Mouse (Mus musculus): ENCODE data around the gene Hspb6. TPM values are rescaled to one million over a fixed set of nuclear protein-coding genes. Genes with fewer than 3 reads are reported as not detected.

Hspb6 gene
- polyA plus RNA-seq, 1 experiment from 2014 or later = 12.1 TPM

DNA sequence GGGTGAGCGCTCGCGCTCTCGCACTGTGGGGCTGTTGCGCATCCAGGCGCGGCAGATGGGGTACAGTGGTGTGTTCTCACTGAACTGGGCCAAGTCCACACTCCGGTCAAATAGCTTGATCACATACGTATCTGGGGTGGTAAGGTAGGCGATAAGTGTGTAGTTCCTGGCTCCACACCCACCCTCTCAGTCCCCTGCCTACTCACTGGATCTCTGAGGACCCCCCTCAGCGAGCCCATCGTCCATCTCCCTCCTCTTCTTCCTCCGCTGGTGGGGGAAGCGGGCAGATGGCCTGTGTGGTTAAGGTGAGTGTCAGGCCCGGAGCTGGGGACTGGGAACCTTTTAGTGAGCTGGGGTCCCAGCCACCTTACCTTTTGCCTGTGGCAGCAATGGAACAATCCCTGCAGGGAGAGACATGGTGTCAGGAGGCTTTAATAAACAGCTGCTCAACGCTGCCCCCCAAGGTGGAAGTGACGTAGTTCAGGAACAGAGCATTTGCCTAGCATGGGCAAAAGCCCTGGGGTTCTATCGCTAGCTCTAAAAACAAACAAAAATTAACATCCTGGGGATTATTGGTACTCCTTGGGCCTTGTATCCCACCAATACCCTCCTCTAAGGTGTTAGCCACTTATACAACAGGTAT lies 5.0 kb downstream of the Hspb6 start:
- no peaks in the 10 kb centered on the region for H3K27me3 ChIP-seq
- no peak overlapping the region for H3K27ac ChIP-seq
- no peak overlapping the region for H3K9ac ChIP-seq
- H3K36me3 ChIP-seq (ENCODE audit: poor library complexity, severe bottlenecking) = peaks cover 42% of the 10 kb centered on the region
- ATAC-seq = no peak
- H3K4me1 ChIP-seq = peaks cover 35% of the 10 kb centered on the region
- H3K4me2 ChIP-seq = no peak overlapping the region
- WGBS = 89% methylated on average over 18 of the region's 18 CpGs
- no peaks in the 10 kb centered on the region for H3K9me3 ChIP-seq (replicated peaks)
- no peak overlapping the region for H3K4me3 ChIP-seq

GRCm38 (mm10) chr7:30557901-30558514 lies 6.0 kb downstream of the Hspb6 start:
- Histone ChIP-seq H3K27ac (no peak overlapping the region), H3K4me1 (peaks cover 34% of the 10 kb centered on the region), H3K9me3 (replicated peaks) (no peaks in the 10 kb centered on the region), H3K9ac (peak overlapping the region; percentile 83; the same call in 1 of the 2 replicates), H3K27me3 (no peaks in the 10 kb centered on the region), H3K36me3 (ENCODE audit: poor library complexity, severe bottlenecking) (peaks cover 42% of the 10 kb centered on the region), H3K4me3 (peak overlapping the region; percentile 70), H3K4me2 (peak overlapping the region; percentile 97)
- no peak for ATAC-seq
- 90% methylated on average over 13 of the region's 13 CpGs for WGBS

GRCm38 (mm10) chr7:30558656-30559442 lies 6.9 kb downstream of the Hspb6 start:
- Histone ChIP-seq H3K9ac (peak overlapping the region; percentile 83), H3K27ac (peak overlapping the region; percentile 16; the same call in 1 of the 2 replicates), H3K27me3 (no peaks in the 10 kb centered on the region), H3K36me3 (ENCODE audit: poor library complexity, severe bottlenecking) (peaks cover 40% of the 10 kb centered on the region), H3K4me2 (peak overlapping the region; percentile 97), H3K9me3 (replicated peaks) (no peaks in the 10 kb centered on the region), H3K4me3 (peak overlapping the region; percentile 70), H3K4me1 (peaks cover 29% of the 10 kb centered on the region)
- ATAC-seq = peak; percentile 0; the same call in 1 of the 2 replicates
- WGBS = 18% methylated on average over 12 of the region's 12 CpGs

GRCm38 (mm10) chr7:30559443-30559954 lies 7.5 kb downstream of the Hspb6 start, which contains the start of gene Lin37:
Gene Lin37, minus strand, starts transcription at chr7:30559838.
- 1% methylated on average over 20 of the region's 20 CpGs for WGBS

DNA sequence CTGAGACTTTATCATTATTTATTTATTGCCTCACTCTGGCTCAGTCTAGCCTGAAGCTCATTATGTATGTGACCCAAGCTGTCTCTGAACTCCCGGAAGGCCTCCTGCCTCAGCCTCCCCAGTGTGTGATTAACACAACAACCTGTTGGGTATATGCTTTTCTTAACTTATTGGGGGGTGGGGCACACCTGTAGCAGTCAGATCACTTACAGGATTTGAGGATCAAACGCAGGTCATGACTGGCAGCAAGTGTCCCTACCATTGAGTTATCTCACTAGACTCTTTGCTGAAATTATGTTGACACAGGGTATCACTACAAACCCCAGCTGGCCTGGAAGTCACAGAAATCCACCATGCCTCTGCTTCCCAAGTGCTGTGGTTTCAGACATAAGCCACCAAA lies 8.3 kb downstream of the Hspb6 start:
- H3K36me3 ChIP-seq (ENCODE audit: poor library complexity, severe bottlenecking) = peaks cover 34% of the 10 kb centered on the region
- H3K27me3 ChIP-seq = no peaks in the 10 kb centered on the region
- H3K4me3 ChIP-seq = no peak overlapping the region
- WGBS = 56% methylated on average over 2 of the region's 2 CpGs
- no peaks in the 10 kb centered on the region for H3K9me3 ChIP-seq (replicated peaks)
- H3K4me1 ChIP-seq = peaks cover 37% of the 10 kb centered on the region
- H3K27ac ChIP-seq = peak overlapping the region; percentile 31; the same call in 1 of the 2 replicates
- ATAC-seq = no peak
- peak overlapping the region; percentile 97 for H3K4me2 ChIP-seq
- no peak overlapping the region for H3K9ac ChIP-seq

More at GRCm38 (mm10) chr7:30559443-30559954, 7.5 kb downstream of the Hspb6 start, which contains the start of gene Lin37:
- Histone ChIP-seq H3K9ac (peak within 1 kb of the TSS; percentile 83), H3K9me3 (replicated peaks) (no peaks in the 10 kb centered on the region), H3K27ac (peak within 1 kb of the TSS; percentile 31), H3K4me1 (peaks cover 36% of the 10 kb centered on the region), H3K36me3 (ENCODE audit: poor library complexity, severe bottlenecking) (peaks cover 34% of the 10 kb centered on the region), H3K27me3 (no peaks in the 10 kb centered on the region), H3K4me2 (peak within 1 kb of the TSS; percentile 97), H3K4me3 (peak within 1 kb of the TSS; percentile 70)
- peak; percentile 88 for ATAC-seq

GRCm38 (mm10) chr7:30562526-30563116 lies 10.6 kb downstream of the Hspb6 start:
- peak overlapping the region; percentile 75 for H3K4me3 ChIP-seq
- H3K27ac ChIP-seq = peak overlapping the region; percentile 63
- no peaks in the 10 kb centered on the region for H3K27me3 ChIP-seq
- H3K4me2 ChIP-seq = peak overlapping the region; percentile 89
- H3K4me1 ChIP-seq = peaks cover 37% of the 10 kb centered on the region
- peak overlapping the region; percentile 85 for H3K9ac ChIP-seq
- peaks cover 34% of the 10 kb centered on the region for H3K36me3 ChIP-seq (ENCODE audit: poor library complexity, severe bottlenecking)
- ATAC-seq = peak; percentile 19; the same call in 1 of the 2 replicates
- H3K9me3 ChIP-seq (replicated peaks) = no peaks in the 10 kb centered on the region
- 2% methylated on average over 27 of the region's 27 CpGs for WGBS

GRCm38 (mm10) chr7:30563117-30563905 lies 11.3 kb downstream of the Hspb6 start, which contains the start of the genes U2af1l4, Gm49396 and Psenen:
Gene U2af1l4, plus strand, starts transcription at chr7:30563301.
Gene Gm49396, plus strand, starts transcription at chr7:30563344.
Gene Psenen, minus strand, starts transcription at chr7:30563627.
- Histone ChIP-seq H3K9ac (peak within 1 kb of the TSS; percentile 85), H3K36me3 (ENCODE audit: poor library complexity, severe bottlenecking) (peaks cover 36% of the 10 kb centered on the region), H3K27me3 (no peaks in the 10 kb centered on the region), H3K4me1 (peaks cover 32% of the 10 kb centered on the region), H3K9me3 (replicated peaks) (no peaks in the 10 kb centered on the region), H3K4me2 (peak within 1 kb of the TSS; percentile 89), H3K27ac (peak within 1 kb of the TSS; percentile 85), H3K4me3 (peak within 1 kb of the TSS; percentile 75)
- peak; percentile 87 for ATAC-seq
- under 1% methylated on average over 44 of the region's 45 CpGs for WGBS

DNA sequence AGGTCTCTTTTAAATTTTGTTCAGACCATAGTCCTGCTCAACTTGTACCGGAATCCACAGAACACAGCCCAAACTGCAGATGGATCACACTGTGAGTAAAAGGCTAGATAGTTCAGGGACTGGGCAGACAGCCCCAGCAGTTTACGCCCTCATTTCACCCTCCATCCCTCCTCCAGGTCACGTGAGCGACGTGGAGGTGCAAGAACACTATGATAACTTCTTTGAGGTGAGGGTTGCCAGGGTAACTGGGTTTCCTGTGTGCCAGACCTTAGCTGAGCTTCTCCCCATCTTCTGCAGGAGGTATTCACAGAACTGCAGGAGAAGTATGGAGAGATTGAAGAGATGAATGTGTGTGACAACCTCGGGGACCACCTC lies 11.9 kb downstream of the Hspb6 start:
- Histone ChIP-seq H3K4me3 (peak overlapping the region; percentile 75), H3K4me2 (peak overlapping the region; percentile 89), H3K4me1 (peaks cover 26% of the 10 kb centered on the region), H3K27me3 (no peaks in the 10 kb centered on the region), H3K36me3 (ENCODE audit: poor library complexity, severe bottlenecking) (peaks cover 42% of the 10 kb centered on the region), H3K9me3 (replicated peaks) (no peaks in the 10 kb centered on the region), H3K27ac (0 out of 2 replicates have a peak overlapping the region, but pooled peaks have one; percentile 85), H3K9ac (peak overlapping the region; percentile 85)
- ATAC-seq = no peak
- WGBS = 24% methylated on average over 6 of the region's 6 CpGs

DNA sequence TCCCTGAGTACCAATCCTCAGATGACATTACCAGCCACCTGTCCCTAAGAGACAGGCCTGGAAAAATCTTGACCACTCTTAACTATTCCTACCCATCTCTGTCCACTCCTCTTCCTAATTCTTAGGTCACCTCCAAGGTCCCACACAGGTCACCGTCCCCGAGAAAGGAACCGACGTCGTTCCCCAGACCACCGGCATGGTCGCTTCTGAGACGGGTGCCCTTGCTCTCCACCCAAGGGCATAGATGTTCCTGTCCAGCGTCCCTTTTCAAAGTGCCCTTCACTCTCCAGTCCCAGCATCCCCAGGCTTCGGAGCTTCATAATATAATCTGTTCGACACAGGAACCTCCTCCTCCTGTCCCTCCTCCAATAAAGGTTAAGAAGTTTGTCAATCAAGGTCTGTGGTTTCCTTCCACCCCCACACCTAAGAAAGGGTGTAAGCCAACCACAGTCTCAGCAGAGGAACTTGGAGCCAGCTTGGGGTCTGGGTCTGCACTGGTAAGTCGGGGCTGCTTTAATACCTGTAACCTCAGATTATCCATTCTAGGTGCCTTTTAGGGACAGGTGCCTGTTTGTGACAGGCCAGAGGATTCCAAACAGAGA lies 13.1 kb downstream of the Hspb6 start, which contains the start of gene Igflr1:
Gene Igflr1, plus strand, starts transcription at position 458 of the 602 bp plus-strand sequence.
- Histone ChIP-seq H3K36me3 (ENCODE audit: poor library complexity, severe bottlenecking) (peaks cover 54% of the 10 kb centered on the region), H3K4me1 (peaks cover 20% of the 10 kb centered on the region), H3K9me3 (replicated peaks) (no peaks in the 10 kb centered on the region), H3K27ac (no peak within 1 kb of the TSS), H3K4me2 (peak within 1 kb of the TSS; percentile 89), H3K9ac (no peak within 1 kb of the TSS), H3K27me3 (no peaks in the 10 kb centered on the region), H3K4me3 (no peak within 1 kb of the TSS)
- 95% methylated on average over 12 of the region's 12 CpGs for WGBS
- ATAC-seq = no peak

DNA sequence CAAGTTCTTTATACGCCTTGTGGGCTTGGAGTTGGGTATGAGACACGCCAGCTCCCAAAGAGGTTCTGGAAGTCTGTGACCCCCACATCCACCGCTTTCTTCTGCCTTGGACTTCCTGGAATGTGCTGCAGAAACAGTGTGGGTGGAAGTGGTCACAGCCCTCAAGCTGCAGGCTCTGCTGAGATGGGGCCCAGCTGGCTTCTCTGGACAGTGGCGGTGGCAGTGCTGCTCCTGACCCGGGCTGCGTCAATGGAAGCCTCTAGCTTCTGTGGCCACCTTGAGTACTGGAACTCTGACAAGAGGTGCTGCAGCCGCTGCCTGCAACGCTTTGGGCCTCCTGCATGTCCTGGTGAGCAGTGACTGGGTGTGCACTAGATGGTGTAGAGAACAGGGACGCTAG lies 14.1 kb downstream of the Hspb6 start:
- peaks cover 63% of the 10 kb centered on the region for H3K36me3 ChIP-seq (ENCODE audit: poor library complexity, severe bottlenecking)
- no peak overlapping the region for H3K27ac ChIP-seq
- H3K9me3 ChIP-seq (replicated peaks) = no peaks in the 10 kb centered on the region
- H3K9ac ChIP-seq = no peak overlapping the region
- peaks cover 17% of the 10 kb centered on the region for H3K4me1 ChIP-seq
- WGBS = 89% methylated on average over 9 of the region's 9 CpGs
- no peaks in the 10 kb centered on the region for H3K27me3 ChIP-seq
- no peak for ATAC-seq
- no peak overlapping the region for H3K4me2 ChIP-seq
- H3K4me3 ChIP-seq = no peak overlapping the region

Data from forebrain, embryonic 13.5 days (tissue).